Comparison of ENCODE assay signal across 16 mouse cellular contexts in genomic region chr10:45972240-45972639, GRCm38 (mm10).
"Had no signal": no experiment of that assay in that cellular context is flagged by ENCODE, and none has a peak within 500 bp of the region (broad histone marks: within the 10 kb centered on the region; RNA-seq: fewer than 3 reads in every experiment).

No protein-coding gene starts in this region.

- H3K36me3 ChIP-seq: limb, embryonic 12.5 days; liver, embryonic 13.5 days; lung, embryonic 15.5 days; midbrain, embryonic 15.5 days; neural tube, embryonic 12.5 days had no signal

- DNase-seq: layer of hippocampus, adult 9-11 months; layer of hippocampus, postnatal 36 days; liver; liver, embryonic 13.5 days; liver, postnatal 0 days; lung, postnatal 14 days; thymus, postnatal 14 days had no signal

- H3K27ac ChIP-seq: kidney, postnatal 0 days; limb, embryonic 12.5 days; liver, embryonic 13.5 days; lung, embryonic 15.5 days; macrophage; midbrain, embryonic 15.5 days; neural tube, embryonic 12.5 days; stomach, postnatal 0 days had no signal

- H3K27me3 ChIP-seq: limb, embryonic 12.5 days; liver, embryonic 13.5 days; lung, embryonic 15.5 days; megakaryocyte, embryonic 14.5 days; midbrain, embryonic 15.5 days; neural tube, embryonic 12.5 days had no signal

- H3K4me3 ChIP-seq: limb, embryonic 12.5 days; liver, embryonic 13.5 days; lung, embryonic 15.5 days; megakaryocyte, embryonic 14.5 days; midbrain, embryonic 15.5 days; neural tube, embryonic 12.5 days had no signal

- H3K4me2 ChIP-seq: limb, embryonic 12.5 days; liver, embryonic 13.5 days; lung, embryonic 15.5 days; midbrain, embryonic 11.5 days; midbrain, embryonic 15.5 days; neural tube, embryonic 12.5 days had no signal

- H3K4me1 ChIP-seq: limb, embryonic 12.5 days; liver, embryonic 13.5 days; lung, embryonic 15.5 days; megakaryocyte, embryonic 14.5 days; midbrain, embryonic 15.5 days; neural tube, embryonic 12.5 days had no signal

- H3K9me3 ChIP-seq: limb, embryonic 12.5 days; liver, embryonic 13.5 days; lung, embryonic 15.5 days; megakaryocyte, embryonic 14.5 days; midbrain, embryonic 15.5 days; neural tube, embryonic 12.5 days had no signal

- H3K9ac ChIP-seq: limb, embryonic 12.5 days; liver, embryonic 13.5 days; liver, postnatal 0 days; lung, embryonic 15.5 days; midbrain, embryonic 15.5 days; neural tube, embryonic 12.5 days had no signal

- ATAC-seq: liver, postnatal 0 days; midbrain, embryonic 15.5 days had no signal
